Mouse (Mus musculus) heart, adult 11 months (tissue): Measurements from ENCODE around the gene Lsm14b.

Source experiments
- DNase-seq: peaks from one replicate; pipeline ENCODE4 v3.0.0; 2022

Lsm14b gene

GRCm38 (mm10) chr2:180024401-180025098 is at the start of gene Lsm14b:
TSS of gene Lsm14b (plus strand) at chr2:180024987.
- DNase-seq = peak; percentile 100

DNA sequence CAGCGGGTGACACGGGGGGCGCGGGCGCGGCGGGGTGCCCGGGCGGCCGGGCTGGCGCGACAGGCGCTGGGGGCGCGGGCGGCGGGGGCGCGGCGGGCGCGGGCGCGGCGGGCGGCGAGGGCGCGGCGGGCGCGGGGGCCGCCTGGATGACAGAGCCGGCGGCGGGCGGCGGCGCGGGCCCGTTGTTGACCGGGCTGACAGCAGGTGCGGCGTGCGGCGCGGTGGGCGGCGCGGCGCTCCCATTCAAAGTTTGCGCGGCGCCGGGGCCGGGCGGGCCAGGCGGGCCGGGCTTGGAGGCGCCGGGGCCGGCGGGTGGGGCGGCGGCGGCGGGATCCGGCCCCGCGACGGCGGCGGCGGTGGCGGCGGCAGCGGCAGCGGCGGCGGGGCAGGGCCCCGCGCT is 48.9 kb upstream of the Lsm14b start:
- DNase-seq = no peak

GRCm38 (mm10) chr2:179976295-179976627 is 48.5 kb upstream of the Lsm14b start:
- no peak for DNase-seq

DNA sequence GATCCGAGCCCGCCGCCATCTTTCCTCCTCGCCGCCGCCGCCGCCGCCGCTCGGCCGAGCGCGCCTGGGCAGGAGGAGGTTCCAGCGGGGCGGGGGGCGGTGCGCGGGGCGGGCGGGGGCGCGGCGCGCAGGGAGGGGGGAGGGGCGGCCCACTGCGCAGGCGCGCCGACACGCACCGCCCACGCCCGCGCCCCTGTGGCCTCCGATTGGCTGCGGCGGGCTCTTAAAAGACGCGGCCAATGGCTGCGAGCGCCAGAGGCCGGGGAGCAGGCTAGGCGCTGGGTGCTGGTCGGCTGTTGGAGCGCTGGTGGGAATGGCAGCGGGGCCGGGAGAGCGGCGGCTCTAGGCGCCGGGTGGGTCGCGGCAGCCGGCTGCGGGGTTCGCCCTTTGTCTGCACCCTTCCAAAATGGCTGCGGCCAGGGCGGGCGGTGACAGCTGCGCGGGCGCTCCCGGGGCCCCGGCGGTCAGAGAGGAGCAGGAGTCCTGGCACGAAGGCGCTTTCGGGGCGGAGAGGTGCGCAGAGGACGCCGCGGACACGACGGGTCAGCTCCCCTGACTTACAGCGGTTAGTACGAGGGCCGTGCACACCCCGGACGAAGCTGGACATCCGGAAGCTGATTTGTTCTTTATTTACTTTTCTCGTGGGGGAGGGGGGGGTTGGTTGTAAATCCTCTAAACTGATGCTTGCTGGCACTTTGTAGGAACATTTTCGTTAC is 48.0 kb upstream of the Lsm14b start, which contains the start of gene Taf4:
Taf4 (minus strand) TSS at position 19 of the 716 bp plus-strand sequence.
- DNase-seq = peak; percentile 99

DNA sequence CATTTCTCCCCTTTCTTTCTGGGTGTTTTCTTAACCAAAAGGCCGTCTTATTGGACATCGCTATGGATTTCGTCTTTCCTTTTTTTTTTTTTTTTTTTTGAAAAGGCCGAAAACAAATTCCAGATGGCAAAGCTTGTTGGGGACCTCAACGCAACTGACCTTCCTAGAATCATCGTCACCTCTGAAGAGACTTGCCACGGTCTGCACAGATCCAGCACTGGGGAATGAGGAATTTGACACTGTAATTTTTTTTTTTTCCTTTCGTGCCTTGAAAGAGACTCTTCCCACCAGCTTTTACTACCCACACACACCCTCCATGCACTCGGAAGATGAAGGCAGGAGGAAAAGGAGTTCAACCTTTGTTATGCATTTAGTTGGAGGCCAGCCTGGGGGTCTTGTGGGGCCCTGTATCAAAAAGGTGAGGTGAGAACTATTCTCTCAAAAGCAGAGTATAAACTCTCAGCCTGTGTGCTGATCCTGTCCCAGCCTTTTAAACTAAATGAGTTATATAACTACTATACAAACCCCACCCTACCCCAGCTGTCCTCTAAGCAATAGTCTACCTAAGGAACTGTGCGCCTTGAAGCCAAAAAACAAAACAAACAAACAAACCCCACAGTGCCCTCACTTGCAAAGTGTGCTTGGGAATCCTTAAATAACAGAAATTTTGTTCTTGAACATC is 47.3 kb upstream of the Lsm14b start:
- peak; percentile 87 for DNase-seq

DNA sequence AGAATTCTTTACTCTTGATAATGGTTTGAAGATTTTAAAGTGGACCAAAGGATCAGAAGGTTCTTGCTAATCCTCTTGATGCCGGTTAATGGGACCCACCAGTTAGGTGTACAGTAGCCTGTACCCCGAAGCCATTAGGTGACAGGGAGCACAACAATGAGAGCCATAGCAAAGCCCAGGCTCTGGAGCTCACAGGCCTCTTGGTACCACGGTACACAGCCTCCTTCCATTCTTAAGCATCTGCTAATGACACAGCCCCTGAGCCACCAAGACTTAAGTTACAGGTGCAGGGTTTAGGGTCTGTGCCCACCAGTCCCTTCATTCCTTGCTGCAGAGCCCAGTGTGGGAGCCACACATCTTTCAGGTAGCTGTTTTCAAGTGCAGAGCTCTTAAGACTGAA is 46.5 kb upstream of the Lsm14b start:
- DNase-seq = peak; percentile 85

DNA sequence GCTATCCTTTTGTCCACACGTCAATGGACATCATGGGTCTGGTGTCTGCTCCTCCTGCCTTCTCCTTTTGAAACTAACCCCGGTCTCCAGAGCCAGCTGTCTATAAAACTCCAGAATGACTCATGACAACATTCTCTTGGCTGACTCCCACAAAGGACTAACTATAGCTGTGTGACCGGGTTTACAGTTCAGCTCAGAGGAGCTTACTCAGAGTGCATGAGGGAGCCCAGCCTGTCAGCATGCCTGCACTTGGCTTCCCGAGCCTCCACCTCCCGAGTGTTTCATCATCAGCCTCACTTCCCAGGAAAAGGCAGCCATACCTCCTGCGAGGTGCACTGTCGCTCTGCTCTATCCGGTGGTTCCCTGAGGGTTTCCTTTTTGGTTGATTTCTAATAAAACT is 45.0 kb upstream of the Lsm14b start:
- peak; percentile 96 for DNase-seq

GRCm38 (mm10) chr2:179980616-179981015 is 44.2 kb upstream of the Lsm14b start:
- DNase-seq = peak; percentile 89

DNA sequence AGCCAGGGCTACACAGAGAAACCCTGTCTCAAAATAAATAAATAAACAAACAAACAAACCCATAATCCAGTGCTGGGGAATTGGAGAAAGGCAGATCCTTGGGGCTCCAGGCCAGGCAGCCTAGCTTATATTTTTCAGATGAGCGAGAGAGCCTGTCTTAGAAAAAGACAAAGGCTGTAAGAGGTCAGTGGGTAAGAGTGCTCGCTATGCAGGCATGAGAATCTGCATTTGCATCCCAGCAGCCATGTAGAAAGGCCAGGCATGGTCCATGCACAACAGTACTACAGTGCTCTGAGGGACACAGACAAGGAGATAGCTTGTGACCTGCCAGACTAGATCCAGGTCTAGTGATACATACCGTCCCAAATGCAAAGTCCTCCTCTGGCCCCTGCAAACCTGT is 42.1 kb upstream of the Lsm14b start:
- DNase-seq = peak; percentile 73

DNA sequence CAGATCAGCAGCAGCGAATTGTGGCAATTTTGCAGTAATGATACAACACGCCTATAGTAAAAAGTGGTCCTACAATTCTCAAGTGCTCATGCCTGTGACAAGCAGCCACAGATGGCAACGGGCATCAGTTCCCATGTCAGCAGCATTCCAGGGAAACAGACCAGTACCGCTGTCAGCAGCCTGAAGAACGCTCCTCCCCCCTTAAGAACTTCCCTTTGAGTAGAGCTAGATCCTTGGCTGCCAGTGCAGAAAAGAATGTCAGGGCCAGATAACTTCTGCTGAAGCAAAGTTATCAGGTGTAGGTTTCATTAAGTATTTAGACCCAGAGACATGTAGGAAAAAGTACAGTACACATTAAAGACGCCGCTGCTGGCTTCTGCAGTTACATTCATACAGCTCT is 40.0 kb upstream of the Lsm14b start:
- peak; percentile 60 for DNase-seq

- no peak for DNase-seq
Measured at GRCm38 (mm10) chr2:179985695-179986094, 39.1 kb upstream of the Lsm14b start.

- peak; percentile 63 for DNase-seq
Measured at GRCm38 (mm10) chr2:179986437-179987022, 38.3 kb upstream of the Lsm14b start.

GRCm38 (mm10) chr2:179989098-179989497 is 35.7 kb upstream of the Lsm14b start:
- no peak for DNase-seq

- DNase-seq = peak; percentile 75
Measured at GRCm38 (mm10) chr2:179993071-179993470, 31.7 kb upstream of the Lsm14b start.

DNA sequence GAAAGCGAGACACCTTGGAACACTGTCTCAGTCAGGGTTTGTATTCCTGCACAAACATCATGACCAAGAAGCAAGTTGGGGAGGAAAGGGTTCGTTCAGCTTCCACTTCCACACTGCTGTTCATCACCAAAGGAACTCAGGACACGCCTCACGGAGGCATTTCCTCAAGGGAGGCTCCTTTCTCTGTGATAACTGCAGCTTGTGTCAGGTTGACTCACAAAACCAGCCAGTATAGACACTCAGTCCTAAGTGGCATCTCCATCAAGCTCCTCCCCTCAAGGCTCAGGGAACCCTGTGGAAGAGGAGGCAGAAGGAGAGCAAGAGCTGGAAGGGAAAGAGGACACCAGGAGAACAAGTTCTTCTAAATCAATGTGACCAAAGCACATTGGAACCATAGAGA is 26.4 kb upstream of the Lsm14b start:
- DNase-seq = no peak

DNA sequence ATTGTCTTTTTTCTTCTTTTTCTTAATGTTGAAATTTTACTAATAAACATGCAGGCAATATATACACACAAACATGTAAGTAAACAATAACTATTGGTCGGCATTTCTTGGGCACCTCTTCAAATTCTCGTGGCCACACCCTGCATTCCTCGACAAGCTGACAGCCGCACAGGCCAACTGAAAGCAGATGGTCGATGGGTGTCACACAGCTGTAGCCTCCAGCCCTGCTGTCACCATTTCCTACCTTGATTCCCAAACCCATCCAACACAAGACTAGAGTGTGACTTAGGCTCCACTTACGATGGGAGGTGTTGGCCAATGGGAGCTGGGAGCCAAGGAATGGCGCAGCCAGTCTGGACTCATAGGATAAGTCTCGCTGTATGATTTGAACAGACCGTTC is 23.2 kb upstream of the Lsm14b start:
- peak; percentile 86 for DNase-seq

- DNase-seq = peak; percentile 73
Measured at GRCm38 (mm10) chr2:180005656-180006351, 19.0 kb upstream of the Lsm14b start.

DNA sequence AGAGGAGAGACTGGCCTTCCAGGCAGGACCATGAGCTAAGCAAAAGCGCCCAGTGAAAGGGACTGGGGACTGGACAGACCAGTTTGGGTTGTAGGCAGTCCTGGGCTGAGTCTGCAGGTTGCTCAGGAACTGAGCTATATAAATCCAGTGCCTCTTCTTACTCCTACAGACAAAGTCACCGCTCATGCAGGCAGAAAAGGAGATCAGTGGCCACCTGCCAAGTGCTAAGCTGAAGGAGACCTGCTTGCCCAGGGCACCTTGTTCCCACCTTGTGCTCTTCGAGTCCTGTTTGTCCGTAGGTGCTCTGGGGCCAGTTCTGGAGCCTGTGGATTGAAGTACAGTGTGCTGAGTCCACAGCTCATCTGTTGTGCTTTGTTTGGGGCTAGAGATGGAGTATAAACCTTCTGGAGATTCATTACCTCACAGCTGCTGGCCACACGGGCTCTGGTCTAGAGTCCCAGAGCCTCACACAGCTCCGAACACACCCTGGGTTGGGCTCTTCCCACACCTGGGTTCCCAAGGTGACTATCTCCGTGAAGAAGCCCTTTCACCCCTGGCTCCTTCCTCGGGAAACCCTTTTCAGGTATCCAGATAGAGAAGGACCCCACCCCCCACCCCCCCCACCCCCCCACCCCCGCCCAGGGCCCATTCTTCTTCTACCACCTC is 18.3 kb upstream of the Lsm14b start:
- peak; percentile 53 for DNase-seq

- peak; percentile 76 for DNase-seq
Measured at GRCm38 (mm10) chr2:180010686-180011085, 14.1 kb upstream of the Lsm14b start.

GRCm38 (mm10) chr2:180011370-180011769 is 13.4 kb upstream of the Lsm14b start:
- DNase-seq = peak; percentile 43

GRCm38 (mm10) chr2:180013686-180014085 is 11.1 kb upstream of the Lsm14b start:
- DNase-seq = peak; percentile 79

GRCm38 (mm10) chr2:180017632-180018031 is 7.2 kb upstream of the Lsm14b start:
- DNase-seq = peak; percentile 91
